In the genomic region with DNA sequence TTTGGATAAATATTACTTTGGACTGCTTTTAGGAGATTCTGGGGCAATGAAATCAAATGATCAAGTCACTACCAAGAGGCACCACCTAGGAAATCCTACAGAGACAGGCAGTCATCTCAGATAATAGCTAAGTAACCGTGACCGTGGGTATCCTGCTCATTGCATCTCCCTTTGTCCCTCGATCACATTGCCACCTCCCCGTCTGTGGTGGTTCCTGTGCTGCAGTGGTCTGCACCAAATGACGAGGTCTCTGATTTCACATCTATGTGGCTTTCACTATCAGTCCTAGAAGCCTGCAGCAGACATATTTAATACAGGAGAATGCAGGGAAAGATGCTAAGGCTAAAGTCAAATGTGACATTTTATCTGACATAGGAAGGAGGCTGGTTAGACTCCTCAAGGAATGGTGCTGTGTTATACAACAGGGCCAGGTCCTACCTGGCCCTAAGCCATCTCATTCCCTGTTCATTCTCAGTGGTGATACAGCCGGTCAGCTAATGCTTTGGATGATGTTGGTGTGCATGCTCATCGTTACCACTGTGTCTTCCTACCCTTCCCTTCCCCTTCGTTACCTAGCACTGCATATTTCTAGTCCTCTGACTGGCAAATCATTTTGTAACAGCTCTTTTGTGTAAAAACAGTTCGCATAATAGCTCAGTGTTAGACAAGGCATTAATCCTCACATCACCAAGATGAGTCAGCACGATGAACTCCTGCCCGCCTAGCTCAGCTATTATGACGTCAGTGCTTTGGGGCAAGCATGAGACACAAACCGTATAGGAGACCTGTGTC, we compare ENCODE assay signal across 9 mouse cellular contexts.
A peak's percentile ranks its signal among the peaks of the same experiment; 100 is the strongest.
DNase-seq lines count a peak whose midpoint lies in the region; ATAC-seq and TF ChIP-seq lines count a peak whose summit lies in the region.
"Had no signal": no experiment of that assay in that cellular context is flagged by ENCODE, and none has a peak within 500 bp of the region (broad histone marks: within the 10 kb centered on the region; RNA-seq: fewer than 3 reads in every experiment).

No protein-coding gene starts in this region.

- H3K9me3 ChIP-seq in heart, embryonic 15.5 days (replicated peaks) = no peaks in the 10 kb centered on the region
- H3K9me3 ChIP-seq in hindbrain, postnatal 0 days (ENCODE audit: low read length) = no peaks in the 10 kb centered on the region
- H3K9me3 ChIP-seq: liver, embryonic 15.5 days had no signal

- no peaks in the 10 kb centered on the region for H3K36me3 ChIP-seq in heart, embryonic 15.5 days
- H3K36me3 ChIP-seq in hindbrain, postnatal 0 days (ENCODE audit: insufficient read depth, low read length) = no peaks in the 10 kb centered on the region
- H3K36me3 ChIP-seq: liver, embryonic 15.5 days had no signal

- peaks cover 29% of the 10 kb centered on the region for H3K4me1 ChIP-seq in heart, embryonic 15.5 days (replicated peaks)
- H3K4me1 ChIP-seq in hindbrain, postnatal 0 days (ENCODE audit: insufficient read depth, low read length) = peaks cover 18% of the 10 kb centered on the region; the same call in 1 of the 2 replicates
- peaks cover 15% of the 10 kb centered on the region for H3K4me1 ChIP-seq in lung, adult 2 months (ENCODE audit: control insufficient read depth, insufficient read depth, low read length)
- H3K4me1 ChIP-seq: liver, embryonic 15.5 days had no signal

- peak overlapping the region; percentile 66; the same call in 1 of the 2 replicates for H3K27ac ChIP-seq in heart, embryonic 15.5 days
- peak overlapping the region; percentile 62; the same call in 1 of the 2 replicates for H3K27ac ChIP-seq in hindbrain, postnatal 0 days
- H3K27ac ChIP-seq: liver, embryonic 15.5 days had no signal

- TF ChIP-seq POLR2A in lung, adult 2 months (IDR thresholded peaks at IDR 0.05; ENCODE audit: borderline replicate concordance, extremely low read depth, low read depth, low read length) = no peak

- 67% methylated on average over 13 of the region's 13 CpGs for WGBS in heart, embryonic 15.5 days
- 29% methylated on average over 13 of the region's 13 CpGs for WGBS in hindbrain, postnatal 0 days
- WGBS in lung, adult 2 months = 66% methylated on average over 13 of the region's 13 CpGs

- no peak for DNase-seq in heart, adult 8-10 months (ENCODE audit: low spot score)
- peak; percentile 57 for DNase-seq in NIH3T3 (ENCODE audit: low read depth)
- DNase-seq in cerebellum, postnatal 14 days = peak; percentile 52 to 62
- peak; percentile 41 for DNase-seq in hindbrain, postnatal 0 days (ENCODE audit: low spot score)
- DNase-seq in embryo, embryonic 9.5 days (ENCODE audit: extremely low spot score) = no peak
- DNase-seq in ovary, postnatal 14 days (ENCODE audit: low spot score) = no peak
- DNase-seq in lung, adult 2 months = no peak

- no peak overlapping the region for H3K4me3 ChIP-seq in heart, embryonic 15.5 days
- H3K4me3 ChIP-seq in hindbrain, postnatal 0 days (ENCODE audit: low read length) = no peak overlapping the region
- H3K4me3 ChIP-seq in lung, adult 2 months (replicated peaks; ENCODE audit: extremely low read depth, low read depth, low read length) = no peak overlapping the region
- H3K4me3 ChIP-seq: liver, embryonic 15.5 days had no signal

- no peak overlapping the region for H3K4me2 ChIP-seq in heart, embryonic 15.5 days
- H3K4me2 ChIP-seq in hindbrain, postnatal 0 days (ENCODE audit: low read depth, low read length) = no peak overlapping the region
- H3K4me2 ChIP-seq: liver, embryonic 15.5 days had no signal

- H3K27me3 ChIP-seq in heart, embryonic 15.5 days = no peaks in the 10 kb centered on the region
- no peaks in the 10 kb centered on the region for H3K27me3 ChIP-seq in hindbrain, postnatal 0 days (ENCODE audit: insufficient read depth, low read length)
- H3K27me3 ChIP-seq: liver, embryonic 15.5 days had no signal

- no peak for TF ChIP-seq CTCF in hindbrain, postnatal 0 days (IDR thresholded peaks at IDR 0.05; ENCODE audit: low read depth)
- TF ChIP-seq CTCF in lung, adult 2 months (IDR thresholded peaks at IDR 0.05; ENCODE audit: insufficient read depth, low read length) = no peak

- ATAC-seq in heart, embryonic 15.5 days (replicated peaks; ENCODE audit: insufficient number of reproducible peaks, insufficient read depth, low FRiP score, low read depth) = no peak
- ATAC-seq in hindbrain, postnatal 0 days = peak; percentile 55

- H3K9ac ChIP-seq in heart, embryonic 15.5 days = no peak overlapping the region
- H3K9ac ChIP-seq in hindbrain, postnatal 0 days (replicated peaks; ENCODE audit: low read length) = no peak overlapping the region
- H3K9ac ChIP-seq: liver, embryonic 15.5 days had no signal

Comparison
In these comparisons a context has a peak if more than half of its experiments do, and no peak if none do; other contexts are left out.
1. DNase-seq: peak in NIH3T3 (single experiment), cerebellum, postnatal 14 days (2 of 2) and hindbrain, postnatal 0 days (single experiment); none in heart, adult 8-10 months (single experiment), embryo, embryonic 9.5 days (single experiment), ovary, postnatal 14 days (single experiment) and lung, adult 2 months (single experiment).